Mouse (Mus musculus) heart, adult 2 months (tissue): Measurements from ENCODE around the gene Magi2.

Experiments
- CTCF ChIP-seq: fragments of 200-600 bp; IDR thresholded peaks from 2 replicates; pipeline ENCODE4 v1.8.1; 2022; ENCODE audit warnings: antibody characterized with exemption, mild to moderate bottlenecking, moderate library complexity
- EP300 ChIP-seq: fragments of 200-500 bp; IDR thresholded peaks from 2 replicates; pipeline ENCODE4 v1.6.1; 2011; ENCODE audit warnings: low read depth, low read length, control low read depth; ENCODE audit not compliant: insufficient read depth
- POLR2A ChIP-seq: fragments of 200-500 bp; IDR thresholded peaks from 2 replicates; pipeline ENCODE4 v1.6.1; 2011; ENCODE audit warnings: mild to moderate bottlenecking, low read depth, low read length, control low read depth; ENCODE audit not compliant: insufficient read depth

DNA sequence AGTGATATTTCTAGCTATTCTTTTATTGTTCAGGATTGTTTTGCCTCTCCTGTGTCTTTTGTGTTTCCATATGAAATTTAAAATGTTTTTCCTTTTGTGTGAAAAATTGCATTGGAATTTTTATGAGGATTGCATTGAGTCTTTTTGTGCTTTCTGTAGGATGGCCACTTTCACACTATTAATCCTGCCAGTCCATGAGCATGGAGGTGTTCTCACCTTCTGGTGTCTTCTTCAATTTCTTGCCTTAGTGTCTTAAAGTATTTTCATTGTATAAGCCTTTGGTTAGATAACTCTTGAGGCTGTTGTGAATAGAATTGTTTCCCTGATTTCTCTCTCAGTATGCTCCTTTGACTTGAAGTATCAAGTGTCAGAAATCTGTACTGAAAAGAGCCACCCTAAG lies 1296.9 kb downstream of the Magi2 start:
- TF ChIP-seq CTCF = no peak
- TF ChIP-seq POLR2A = no peak
- no peak for TF ChIP-seq EP300
